Mouse (Mus musculus) neural tube, embryonic 14.5 days (tissue): Measurements from ENCODE around the gene E2f2. TPM values are rescaled to one million over a fixed set of nuclear protein-coding genes. Genes with fewer than 3 reads are reported as not detected.

Experiments used
- ATAC-seq: fragments of 200-750 bp; cut with Nextera tagmentation; 2 replicates; pipeline ENCODE4 v1.8.0; 2017; ENCODE audit warnings: low read depth, mild to moderate bottlenecking, moderate TSS enrichment, moderate library complexity
- H3K27ac ChIP-seq: fragments of 300-500 bp; sonication (generic); 2 replicates; pipeline ENCODE4 v1.5.1; 2014; ENCODE audit warnings: low read depth, mild to moderate bottlenecking, control low read depth, low read length, moderate library complexity, mixed read lengths
- H3K27me3 ChIP-seq: fragments of 300-500 bp; sonication (generic); 2 replicates; pipeline ENCODE4 v1.6.1; 2014; ENCODE audit warnings: low read length; ENCODE audit not compliant: control insufficient read depth, insufficient read depth
- H3K36me3 ChIP-seq: fragments of 300-500 bp; sonication (generic); 2 replicates; pipeline ENCODE4 v1.6.1; 2014; ENCODE audit warnings: low read length, mixed read lengths; ENCODE audit not compliant: control insufficient read depth, insufficient read depth
- H3K4me1 ChIP-seq: fragments of 300-500 bp; sonication (generic); 2 replicates; pipeline ENCODE4 v1.6.1; 2014; ENCODE audit warnings: low read length; ENCODE audit not compliant: control insufficient read depth, insufficient read depth
- H3K4me2 ChIP-seq: fragments of 300-500 bp; sonication (generic); 2 replicates; pipeline ENCODE4 v1.6.1; 2014; ENCODE audit warnings: mild to moderate bottlenecking, low read depth, low read length, control low read depth
- H3K4me3 ChIP-seq: fragments of 300-500 bp; sonication (generic); 2 replicates; pipeline ENCODE4 v1.5.1; 2014; ENCODE audit warnings: low read depth, low read length, control low read depth, mixed read lengths
- H3K9ac ChIP-seq: fragments of 300-500 bp; sonication (generic); replicated peaks from 2 replicates; pipeline ENCODE4 v1.6.1; 2014; ENCODE audit warnings: low read depth, mild to moderate bottlenecking, control low read depth, low read length, mixed read lengths
- H3K9me3 ChIP-seq: fragments of 300-500 bp; sonication (generic); 2 replicates; pipeline ENCODE4 v1.6.1; 2016; ENCODE audit warnings: low read length; ENCODE audit not compliant: control insufficient read depth
- WGBS: fragments of 180-500 bp; shearing (Covaris S2); extraction: QIAGEN DNeasy Blood & Tissue Kit; methylation state at CpG from one replicate; pipeline ENCODE4 v1.1.7; 2014; 5-methylcytosine and 5-hydroxymethylcytosine counted together
- polyA plus RNA-seq: library from polyadenylated mRNA; unstranded; fragments of >200 nt; fragmentation: Nextera tagmentation; extraction: Ambion mirVana; gene quantifications from 2 replicates; pipeline ENCODE4 v1.2.1, GENCODE M21; 2014

The E2f2 gene
- 0.76 and 1.4 TPM in 2 replicates for polyA plus RNA-seq

DNA sequence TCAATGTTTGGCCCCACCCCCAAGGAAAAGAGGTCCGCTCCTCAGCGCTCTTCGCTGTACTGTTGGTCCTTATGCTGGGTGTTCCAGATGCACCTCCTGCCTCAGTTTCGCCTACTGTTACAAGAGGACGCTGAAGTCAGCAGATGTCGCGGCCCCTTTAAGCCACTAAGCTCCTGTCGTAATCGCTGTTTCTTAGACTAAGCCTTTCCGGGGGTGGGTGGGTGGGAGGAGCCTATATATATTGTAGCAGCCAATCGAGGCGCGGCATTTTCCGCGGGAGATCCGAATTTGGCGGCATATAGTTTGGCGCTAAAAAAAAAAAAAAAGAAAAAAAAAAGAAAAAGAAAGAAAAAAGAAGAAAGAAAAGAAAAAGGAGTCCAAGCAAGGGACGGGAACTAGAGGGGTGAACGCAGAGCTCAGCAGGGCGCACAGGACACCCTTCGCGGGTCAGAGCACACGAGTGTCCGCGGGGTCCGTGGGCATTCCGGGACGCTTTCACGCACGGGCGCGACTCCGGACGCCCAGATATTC is at the start of gene E2f2:
Gene E2f2, plus strand, starts transcription at position 384 of the 531 bp plus-strand sequence.
- H3K36me3 ChIP-seq: no peaks in the 10 kb centered on the region
- peak; percentile 62; the same call in 1 of the 2 replicates for ATAC-seq
- WGBS: 0% methylated on average over 35 of the region's 35 CpGs
- peak within 1 kb of the TSS; percentile 54 for H3K4me3 ChIP-seq
- peak within 1 kb of the TSS; percentile 62 for H3K9ac ChIP-seq
- H3K27ac ChIP-seq: no peak within 1 kb of the TSS
- no peaks in the 10 kb centered on the region for H3K27me3 ChIP-seq
- peak within 1 kb of the TSS; percentile 100 for H3K4me2 ChIP-seq
- peaks cover 4% of the 10 kb centered on the region; the same call in 1 of the 2 replicates for H3K4me1 ChIP-seq
- H3K9me3 ChIP-seq: no peaks in the 10 kb centered on the region

DNA sequence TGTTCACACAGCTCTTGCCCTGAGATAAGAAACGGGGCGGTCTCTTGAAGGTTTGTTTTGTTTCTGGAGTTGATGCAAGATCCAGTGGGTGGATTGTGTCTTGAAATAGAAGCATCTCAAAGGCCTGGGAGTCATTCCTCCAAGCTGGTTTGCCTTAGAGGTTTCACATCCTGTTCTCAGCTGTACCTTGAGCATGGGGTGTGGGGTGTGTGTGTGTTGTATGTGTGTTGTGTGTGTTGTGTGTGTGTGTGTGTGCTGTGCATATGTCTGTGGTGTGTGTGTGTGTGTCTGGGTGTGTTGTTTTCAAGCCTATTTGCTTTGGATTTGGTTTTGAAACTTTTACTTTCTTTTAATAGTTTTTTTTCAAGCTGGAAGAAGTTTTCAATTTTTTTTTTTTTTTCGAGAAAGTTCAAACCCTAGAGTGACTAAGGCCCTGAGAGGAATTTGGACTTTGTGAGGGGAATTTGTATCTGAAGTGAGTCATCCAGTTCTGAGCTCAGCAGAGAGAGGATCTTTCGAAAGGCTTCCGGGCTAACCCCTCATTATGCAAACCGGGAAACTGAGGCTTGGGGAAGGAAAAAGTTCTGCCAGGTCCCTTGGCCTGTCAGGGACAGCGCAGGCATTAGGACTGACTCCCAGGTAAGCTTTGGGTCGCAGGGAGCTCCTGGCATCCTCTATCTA is 48.9 kb upstream of the E2f2 start:
- Histone ChIP-seq H3K27ac (0 out of 2 replicates have a peak overlapping the region, but pooled peaks have one; percentile 22), H3K36me3 (no peaks in the 10 kb centered on the region), H3K4me3 (no peak overlapping the region), H3K4me1 (no peaks in the 10 kb centered on the region), H3K9me3 (no peaks in the 10 kb centered on the region), H3K4me2 (no peak overlapping the region), H3K9ac (no peak overlapping the region), H3K27me3 (no peaks in the 10 kb centered on the region)
- 69% methylated on average over 8 of the region's 8 CpGs for WGBS
- no peak for ATAC-seq

DNA sequence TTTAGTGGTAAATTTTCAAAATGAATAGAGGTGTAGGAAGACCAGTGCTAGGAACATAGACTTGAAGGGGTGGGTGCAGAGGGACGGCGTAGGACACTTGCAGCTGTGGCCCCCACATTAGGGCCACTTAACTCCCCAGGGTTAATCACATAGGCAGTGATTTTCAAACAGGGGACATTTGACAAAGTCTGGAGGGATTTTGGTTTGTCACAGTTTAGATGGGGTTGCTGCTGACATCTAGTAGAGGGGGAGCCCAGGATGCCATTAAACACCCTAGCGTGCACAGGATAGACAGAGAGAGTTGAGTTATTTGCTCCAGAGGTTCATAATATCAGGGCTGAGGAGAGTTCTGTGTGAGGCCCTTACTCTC is 48.4 kb upstream of the E2f2 start:
- Histone ChIP-seq H3K4me1 (no peaks in the 10 kb centered on the region), H3K4me2 (no peak overlapping the region), H3K36me3 (no peaks in the 10 kb centered on the region), H3K27me3 (no peaks in the 10 kb centered on the region), H3K27ac (0 out of 2 replicates have a peak overlapping the region, but pooled peaks have one; percentile 22), H3K9me3 (no peaks in the 10 kb centered on the region), H3K9ac (no peak overlapping the region), H3K4me3 (no peak overlapping the region)
- ATAC-seq: no peak
- 81% methylated on average over 3 of the region's 3 CpGs for WGBS

DNA sequence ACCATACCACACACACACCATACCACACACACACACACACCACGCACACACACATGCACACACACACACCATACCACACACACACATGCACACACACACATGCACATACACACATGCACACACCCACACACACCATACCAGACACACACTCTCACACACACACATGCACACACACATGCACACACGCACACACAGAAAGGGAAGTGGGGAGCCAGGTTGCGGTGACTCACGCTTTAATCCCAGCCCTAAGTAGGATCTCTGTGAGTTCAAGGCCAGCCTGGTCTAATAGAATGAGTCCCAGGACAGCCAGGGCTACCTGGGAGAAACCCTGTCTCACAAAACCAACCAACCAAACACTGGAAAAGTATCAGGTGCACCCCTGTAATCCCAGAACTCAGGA is 47.6 kb upstream of the E2f2 start:
- Histone ChIP-seq H3K27me3 (no peaks in the 10 kb centered on the region), H3K9ac (no peak overlapping the region), H3K4me3 (no peak overlapping the region), H3K4me1 (no peaks in the 10 kb centered on the region), H3K4me2 (no peak overlapping the region), H3K36me3 (no peaks in the 10 kb centered on the region), H3K9me3 (no peaks in the 10 kb centered on the region), H3K27ac (no peak overlapping the region)
- WGBS: 97% methylated on average over 4 of the region's 4 CpGs
- ATAC-seq: no peak

DNA sequence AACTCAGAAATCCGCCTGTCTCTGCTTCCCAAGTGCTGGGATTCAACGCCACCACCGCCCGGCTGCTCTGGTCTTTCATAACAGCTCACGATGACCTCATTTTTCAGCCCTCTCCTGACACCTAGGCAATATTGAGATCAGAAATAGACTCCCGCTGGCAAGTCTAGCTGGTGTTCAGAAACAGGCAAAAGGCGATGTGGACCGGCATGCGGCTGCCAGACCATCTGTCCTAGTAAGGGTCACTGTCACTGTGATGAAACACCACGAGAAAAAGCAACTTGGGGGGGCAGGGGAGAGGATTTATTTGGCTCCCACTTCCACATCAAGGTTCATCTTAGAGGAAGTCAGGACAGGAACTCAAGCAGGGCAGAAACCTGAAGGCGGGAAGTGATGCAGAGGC is 46.7 kb upstream of the E2f2 start:
- H3K4me2 ChIP-seq: no peak overlapping the region
- 92% methylated on average over 11 of the region's 11 CpGs for WGBS
- no peaks in the 10 kb centered on the region for H3K9me3 ChIP-seq
- H3K27ac ChIP-seq: no peak overlapping the region
- H3K27me3 ChIP-seq: no peaks in the 10 kb centered on the region
- H3K36me3 ChIP-seq: no peaks in the 10 kb centered on the region
- no peak overlapping the region for H3K4me3 ChIP-seq
- H3K9ac ChIP-seq: no peak overlapping the region
- no peaks in the 10 kb centered on the region for H3K4me1 ChIP-seq
- ATAC-seq: no peak

DNA sequence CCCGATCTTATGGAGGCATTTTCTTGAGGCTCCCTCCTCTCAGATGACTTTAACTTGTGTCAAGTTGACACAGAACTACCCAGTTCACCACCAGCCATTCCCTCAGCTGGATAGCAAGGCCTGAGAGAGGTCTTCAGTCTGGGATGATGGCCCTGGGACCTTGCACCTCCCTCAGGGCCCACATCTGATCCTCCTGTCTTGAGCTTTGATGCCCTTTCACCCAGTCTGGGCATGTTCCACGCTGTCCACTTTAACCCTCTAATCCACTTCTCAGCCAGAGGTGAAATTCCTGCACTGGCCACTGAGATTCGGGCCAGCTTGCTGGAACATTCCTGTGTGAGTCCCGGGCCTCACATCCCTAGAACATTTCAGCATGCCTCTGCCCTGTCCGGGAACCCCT is 46.2 kb upstream of the E2f2 start:
- ATAC-seq: no peak
- Histone ChIP-seq H3K27ac (no peak overlapping the region), H3K9me3 (no peaks in the 10 kb centered on the region), H3K4me1 (no peaks in the 10 kb centered on the region), H3K36me3 (no peaks in the 10 kb centered on the region), H3K4me3 (no peak overlapping the region), H3K4me2 (no peak overlapping the region), H3K27me3 (no peaks in the 10 kb centered on the region), H3K9ac (no peak overlapping the region)
- WGBS: 82% methylated on average over 5 of the region's 5 CpGs

DNA sequence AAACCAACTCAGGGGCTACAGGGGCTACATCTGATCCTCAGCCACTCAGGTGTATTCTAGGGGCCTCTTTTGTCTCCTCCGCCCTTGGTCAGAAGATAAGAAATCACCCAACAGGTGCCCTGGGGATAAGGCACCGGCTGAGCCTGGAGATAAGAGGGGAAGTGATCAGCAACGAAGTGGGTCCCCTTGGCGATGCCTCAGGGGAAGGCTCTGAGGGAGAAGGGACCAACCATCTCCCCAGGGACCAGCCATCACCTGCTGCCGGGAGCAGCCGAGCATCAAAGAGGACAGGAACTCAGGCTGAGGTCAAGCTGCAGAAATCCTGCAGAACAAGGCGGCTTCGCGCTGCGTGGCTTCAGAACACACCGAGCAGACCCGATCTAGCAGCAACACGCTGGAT is 44.5 kb upstream of the E2f2 start:
- Histone ChIP-seq H3K9me3 (no peaks in the 10 kb centered on the region), H3K27ac (no peak overlapping the region), H3K9ac (no peak overlapping the region), H3K4me3 (no peak overlapping the region), H3K36me3 (no peaks in the 10 kb centered on the region), H3K4me1 (no peaks in the 10 kb centered on the region), H3K27me3 (no peaks in the 10 kb centered on the region), H3K4me2 (no peak overlapping the region)
- no peak for ATAC-seq
- WGBS: 77% methylated on average over 13 of the region's 13 CpGs

DNA sequence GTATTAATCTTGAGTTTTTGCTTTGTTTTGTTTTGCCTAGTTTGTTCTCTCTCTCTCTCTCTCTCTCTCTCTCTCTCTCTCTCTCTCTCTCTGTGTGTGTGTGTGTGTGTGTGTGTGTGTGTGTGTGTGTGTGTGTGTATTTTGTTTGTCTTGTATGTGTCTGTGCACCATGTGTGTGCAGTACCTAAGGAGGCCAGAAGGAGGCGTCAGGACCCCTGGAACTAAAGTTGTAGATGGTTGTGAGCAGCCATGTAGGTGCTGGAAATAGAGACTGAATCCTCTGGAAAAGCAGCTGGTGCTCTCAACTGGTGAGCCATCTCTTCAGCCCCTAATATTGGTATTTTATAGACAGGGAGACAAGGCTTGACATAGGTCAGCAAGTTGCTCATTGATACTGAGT is 42.4 kb upstream of the E2f2 start:
- Histone ChIP-seq H3K9me3 (no peaks in the 10 kb centered on the region), H3K4me2 (no peak overlapping the region), H3K36me3 (no peaks in the 10 kb centered on the region), H3K4me3 (no peak overlapping the region), H3K4me1 (peaks cover 7% of the 10 kb centered on the region; the same call in 1 of the 2 replicates), H3K27ac (no peak overlapping the region), H3K9ac (no peak overlapping the region), H3K27me3 (no peaks in the 10 kb centered on the region)
- WGBS: 80% methylated on average over 1 of the region's 1 CpGs
- ATAC-seq: no peak

DNA sequence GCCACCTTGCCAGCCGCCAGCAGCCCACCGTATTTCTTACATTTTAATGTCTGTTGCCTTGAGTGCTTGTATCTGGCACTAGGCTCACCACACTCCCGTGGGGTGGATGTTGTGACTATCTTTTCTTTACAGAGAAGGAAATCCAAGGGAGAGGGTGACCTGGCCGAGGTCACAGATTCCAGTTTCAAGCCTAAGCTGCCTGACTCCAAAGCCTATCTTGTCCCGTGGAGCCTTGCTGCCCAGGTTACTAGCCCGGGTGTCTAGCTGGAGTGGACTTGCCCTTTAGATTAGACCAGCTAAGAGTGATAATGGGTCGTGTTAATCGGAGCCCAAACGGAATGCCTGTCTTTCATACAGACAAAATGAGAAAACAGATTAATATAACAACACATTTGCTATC is 38.4 kb upstream of the E2f2 start:
- H3K4me1 ChIP-seq: peaks cover 21% of the 10 kb centered on the region
- H3K36me3 ChIP-seq: no peaks in the 10 kb centered on the region
- H3K27ac ChIP-seq: peak overlapping the region; percentile 96
- H3K9me3 ChIP-seq: no peaks in the 10 kb centered on the region
- 17% methylated on average over 9 of the region's 9 CpGs for WGBS
- no peaks in the 10 kb centered on the region for H3K27me3 ChIP-seq
- ATAC-seq: no peak
- peak overlapping the region; percentile 79 for H3K4me2 ChIP-seq
- H3K9ac ChIP-seq: peak overlapping the region; percentile 8; the same call in 1 of the 2 replicates
- H3K4me3 ChIP-seq: no peak overlapping the region
